Mouse (Mus musculus): ENCODE measurements around the gene Pgrmc1. TPM values are rescaled to one million over a fixed set of nuclear protein-coding genes. Genes with fewer than 3 reads are reported as not detected.

Pgrmc1 gene
- polyA plus RNA-seq, 1 experiment from 2014 or later: 230 TPM

- Histone ChIP-seq H3K27me3 (replicated peaks; ENCODE audit: control insufficient read depth, insufficient read depth, low read length) (no peaks in the 10 kb centered on the region), H3K4me3 (ENCODE audit: low read depth, low read length) (peak overlapping the region; percentile 63; the same call in 1 of the 2 replicates), H3K4me1 (replicated peaks; ENCODE audit: control insufficient read depth, insufficient read depth, low read length) (no peaks in the 10 kb centered on the region), H3K9ac (ENCODE audit: low read depth, low read length) (no peak overlapping the region), H3K27ac (ENCODE audit: low read depth, low read length) (no peak overlapping the region), H3K9me3 (ENCODE audit: control insufficient read depth) (no peaks in the 10 kb centered on the region), H3K4me2 (replicated peaks; ENCODE audit: low read depth) (peak overlapping the region; percentile 62), H3K36me3 (ENCODE audit: control insufficient read depth, insufficient read depth) (no peaks in the 10 kb centered on the region)
- WGBS: 41% methylated on average over 3 of the region's 3 CpGs
- no peak for ATAC-seq
- TF ChIP-seq CTCF (IDR thresholded peaks at IDR 0.05; ENCODE audit: low read depth): no peak
Observed at GRCm38 (mm10) chrX:36599656-36600055, 1.6 kb downstream of the Pgrmc1 start.

- H3K4me2 ChIP-seq (replicated peaks; ENCODE audit: low read depth): no peak overlapping the region
- H3K27me3 ChIP-seq (replicated peaks; ENCODE audit: control insufficient read depth, insufficient read depth, low read length): no peaks in the 10 kb centered on the region
- H3K4me1 ChIP-seq (replicated peaks; ENCODE audit: control insufficient read depth, insufficient read depth, low read length): no peaks in the 10 kb centered on the region
- no peak overlapping the region for H3K9ac ChIP-seq (ENCODE audit: low read depth, low read length)
- no peak for ATAC-seq
- 59% methylated on average over 8 of the region's 8 CpGs for WGBS
- H3K4me3 ChIP-seq (ENCODE audit: low read depth, low read length): no peak overlapping the region
- no peaks in the 10 kb centered on the region for H3K36me3 ChIP-seq (ENCODE audit: control insufficient read depth, insufficient read depth)
- no peak for TF ChIP-seq CTCF (IDR thresholded peaks at IDR 0.05; ENCODE audit: low read depth)
- no peak overlapping the region for H3K27ac ChIP-seq (ENCODE audit: low read depth, low read length)
- no peaks in the 10 kb centered on the region for H3K9me3 ChIP-seq (ENCODE audit: control insufficient read depth)
Observed at GRCm38 (mm10) chrX:36600066-36600465, 2.1 kb downstream of the Pgrmc1 start.

- H3K4me2 ChIP-seq (replicated peaks; ENCODE audit: low read depth): no peak overlapping the region
- no peaks in the 10 kb centered on the region for H3K9me3 ChIP-seq (ENCODE audit: control insufficient read depth)
- no peak for TF ChIP-seq CTCF (IDR thresholded peaks at IDR 0.05; ENCODE audit: low read depth)
- no peak overlapping the region for H3K27ac ChIP-seq (ENCODE audit: low read depth, low read length)
- no peak overlapping the region for H3K9ac ChIP-seq (ENCODE audit: low read depth, low read length)
- 52% methylated on average over 2 of the region's 2 CpGs for WGBS
- no peaks in the 10 kb centered on the region for H3K27me3 ChIP-seq (replicated peaks; ENCODE audit: control insufficient read depth, insufficient read depth, low read length)
- H3K4me3 ChIP-seq (ENCODE audit: low read depth, low read length): no peak overlapping the region
- no peaks in the 10 kb centered on the region for H3K4me1 ChIP-seq (replicated peaks; ENCODE audit: control insufficient read depth, insufficient read depth, low read length)
- ATAC-seq: no peak
- no peaks in the 10 kb centered on the region for H3K36me3 ChIP-seq (ENCODE audit: control insufficient read depth, insufficient read depth)
Observed at GRCm38 (mm10) chrX:36602926-36603325, 4.9 kb downstream of the Pgrmc1 start.

GRCm38 (mm10) chrX:36604040-36604439, 6.0 kb downstream of the Pgrmc1 start:
- Histone ChIP-seq H3K9me3 (ENCODE audit: control insufficient read depth) (no peaks in the 10 kb centered on the region), H3K36me3 (ENCODE audit: control insufficient read depth, insufficient read depth) (no peaks in the 10 kb centered on the region), H3K4me3 (ENCODE audit: low read depth, low read length) (no peak overlapping the region), H3K27me3 (replicated peaks; ENCODE audit: control insufficient read depth, insufficient read depth, low read length) (no peaks in the 10 kb centered on the region), H3K4me1 (replicated peaks; ENCODE audit: control insufficient read depth, insufficient read depth, low read length) (no peaks in the 10 kb centered on the region), H3K27ac (ENCODE audit: low read depth, low read length) (no peak overlapping the region), H3K4me2 (replicated peaks; ENCODE audit: low read depth) (no peak overlapping the region), H3K9ac (ENCODE audit: low read depth, low read length) (no peak overlapping the region)
- peak; percentile 69 for ATAC-seq
- 67% methylated on average over 4 of the region's 4 CpGs for WGBS
- peak; percentile 35 for TF ChIP-seq CTCF (IDR thresholded peaks at IDR 0.05; ENCODE audit: low read depth)

- Histone ChIP-seq H3K27me3 (replicated peaks; ENCODE audit: control insufficient read depth, insufficient read depth, low read length) (no peaks in the 10 kb centered on the region), H3K27ac (ENCODE audit: low read depth, low read length) (no peak overlapping the region), H3K9ac (ENCODE audit: low read depth, low read length) (no peak overlapping the region), H3K36me3 (ENCODE audit: control insufficient read depth, insufficient read depth) (0 out of 2 replicates have a peak, but pooled peaks cover 6% of the 10 kb centered on the region), H3K9me3 (ENCODE audit: control insufficient read depth) (no peaks in the 10 kb centered on the region), H3K4me3 (ENCODE audit: low read depth, low read length) (no peak overlapping the region), H3K4me2 (replicated peaks; ENCODE audit: low read depth) (no peak overlapping the region), H3K4me1 (replicated peaks; ENCODE audit: control insufficient read depth, insufficient read depth, low read length) (no peaks in the 10 kb centered on the region)
- ATAC-seq: no peak
- 85% methylated on average over 2 of the region's 2 CpGs for WGBS
- no peak for TF ChIP-seq CTCF (IDR thresholded peaks at IDR 0.05; ENCODE audit: low read depth)
Observed at GRCm38 (mm10) chrX:36609117-36609516, 11.1 kb downstream of the Pgrmc1 start.

- H3K36me3 ChIP-seq (ENCODE audit: control insufficient read depth, insufficient read depth): no peaks in the 10 kb centered on the region
- no peak overlapping the region for H3K4me2 ChIP-seq (replicated peaks; ENCODE audit: low read depth)
- H3K9ac ChIP-seq (ENCODE audit: low read depth, low read length): no peak overlapping the region
- WGBS: 64% methylated on average over 3 of the region's 3 CpGs
- no peaks in the 10 kb centered on the region for H3K27me3 ChIP-seq (replicated peaks; ENCODE audit: control insufficient read depth, insufficient read depth, low read length)
- H3K9me3 ChIP-seq (ENCODE audit: control insufficient read depth): no peaks in the 10 kb centered on the region
- H3K4me3 ChIP-seq (ENCODE audit: low read depth, low read length): no peak overlapping the region
- no peak for ATAC-seq
- H3K4me1 ChIP-seq (replicated peaks; ENCODE audit: control insufficient read depth, insufficient read depth, low read length): no peaks in the 10 kb centered on the region
- TF ChIP-seq CTCF (IDR thresholded peaks at IDR 0.05; ENCODE audit: low read depth): no peak
- H3K27ac ChIP-seq (ENCODE audit: low read depth, low read length): no peak overlapping the region
Observed at GRCm38 (mm10) chrX:36628102-36628501, 30.1 kb downstream of the Pgrmc1 start.

- Histone ChIP-seq H3K4me2 (replicated peaks; ENCODE audit: low read depth) (no peak overlapping the region), H3K4me1 (replicated peaks; ENCODE audit: control insufficient read depth, insufficient read depth, low read length) (no peaks in the 10 kb centered on the region), H3K9ac (ENCODE audit: low read depth, low read length) (no peak overlapping the region), H3K36me3 (ENCODE audit: control insufficient read depth, insufficient read depth) (no peaks in the 10 kb centered on the region), H3K27me3 (replicated peaks; ENCODE audit: control insufficient read depth, insufficient read depth, low read length) (no peaks in the 10 kb centered on the region), H3K4me3 (ENCODE audit: low read depth, low read length) (no peak overlapping the region), H3K9me3 (ENCODE audit: control insufficient read depth) (no peaks in the 10 kb centered on the region), H3K27ac (ENCODE audit: low read depth, low read length) (no peak overlapping the region)
- WGBS: 6% methylated on average over 1 of the region's 1 CpGs
- TF ChIP-seq CTCF (IDR thresholded peaks at IDR 0.05; ENCODE audit: low read depth): peak; percentile 62
- ATAC-seq: no peak
Observed at GRCm38 (mm10) chrX:36630771-36631170, 32.8 kb downstream of the Pgrmc1 start.

Data from intestine, postnatal 0 days (tissue).